Mouse (Mus musculus) limb, embryonic 11.5 days (tissue): ENCODE results near the gene Afdn. TPM values are rescaled to one million over a fixed set of nuclear protein-coding genes. Genes with fewer than 3 reads are reported as not detected.
"Not testable (repeated sequence)": the region's sequence is repeated elsewhere in the genome, so short reads cannot be mapped to it uniquely, and the experiment has no call there.

Source experiments
- ATAC-seq: fragments of 200-750 bp; cut with Nextera tagmentation; 2 replicates; pipeline ENCODE4 v1.8.0; 2017; ENCODE audit warnings: low read depth; ENCODE audit not compliant: insufficient number of reproducible peaks, low FRiP score, low TSS enrichment
- DNase-seq: peaks from one replicate; pipeline ENCODE4 v3.0.0-alpha.2; 2015; ENCODE audit warnings: low spot score
- H3K27ac ChIP-seq: fragments of 300-500 bp; sonication (generic); replicated peaks from 2 replicates; pipeline ENCODE4 v1.5.1; 2014; ENCODE audit warnings: low read depth, mild to moderate bottlenecking, low read length
- H3K27me3 ChIP-seq: fragments of 300-500 bp; sonication (generic); 2 replicates; pipeline ENCODE4 v1.6.1; 2014; ENCODE audit warnings: mild to moderate bottlenecking, low read length, mixed read lengths; ENCODE audit not compliant: control insufficient read depth, insufficient read depth
- H3K36me3 ChIP-seq: fragments of 300-500 bp; sonication (generic); 2 replicates; pipeline ENCODE4 v1.6.1; 2014; ENCODE audit warnings: mild to moderate bottlenecking, low read length, moderate library complexity, mixed read lengths; ENCODE audit not compliant: control insufficient read depth, insufficient read depth
- H3K4me1 ChIP-seq: fragments of 300-500 bp; sonication (generic); 2 replicates; pipeline ENCODE4 v1.6.1; 2014; ENCODE audit warnings: low read length, mixed read lengths; ENCODE audit not compliant: control insufficient read depth, insufficient read depth
- H3K4me2 ChIP-seq: fragments of 300-500 bp; sonication (generic); 2 replicates; pipeline ENCODE4 v1.6.1; 2014; ENCODE audit warnings: low read depth, mild to moderate bottlenecking, moderate library complexity; ENCODE audit not compliant: severe bottlenecking
- H3K4me3 ChIP-seq: fragments of 300-500 bp; sonication (generic); 2 replicates; pipeline ENCODE4 v1.5.1; 2014; ENCODE audit warnings: low read depth, low read length
- H3K9ac ChIP-seq: fragments of 300-500 bp; sonication (generic); 2 replicates; pipeline ENCODE4 v1.6.1; 2014; ENCODE audit warnings: mild to moderate bottlenecking, low read length
- H3K9me3 ChIP-seq: fragments of 300-500 bp; sonication (generic); 2 replicates; pipeline ENCODE4 v1.6.1; 2016; ENCODE audit warnings: low read length; ENCODE audit not compliant: control insufficient read depth
- WGBS: fragments of 180-500 bp; shearing (Covaris S2); extraction: QIAGEN DNeasy Blood & Tissue Kit; methylation state at CpG from one replicate; pipeline ENCODE4 v1.1.7; 2014; 5-methylcytosine and 5-hydroxymethylcytosine counted together
- polyA plus RNA-seq: library from polyadenylated mRNA; unstranded; fragments of >200 nt; fragmentation: Nextera tagmentation; extraction: Ambion mirVana; gene quantifications from 2 replicates; pipeline ENCODE4 v1.2.1, GENCODE M21; 2014

The Afdn gene
- polyA plus RNA-seq, 1 experiment from 2014 or later = 73.7 TPM

- Histone ChIP-seq H3K36me3 (no peaks in the 10 kb centered on the region), H3K9me3 (no peaks in the 10 kb centered on the region), H3K4me3 (no peak overlapping the region), H3K27me3 (no peaks in the 10 kb centered on the region), H3K4me2 (no peak overlapping the region), H3K4me1 (no peaks in the 10 kb centered on the region), H3K9ac (no peak overlapping the region), H3K27ac (no peak overlapping the region)
- WGBS = 98% methylated on average over 1 of the region's 1 CpGs
- ATAC-seq (no peak), DNase-seq (no peak)
Observed at GRCm38 (mm10) chr17:13768531-13768930, 8.2 kb downstream of the Afdn start.

- ATAC-seq = no peak
- WGBS = 97% methylated on average over 3 of the region's 3 CpGs
- no peak overlapping the region for H3K4me2 ChIP-seq
- no peaks in the 10 kb centered on the region for H3K27me3 ChIP-seq
- peak; percentile 27 for DNase-seq
- H3K36me3 ChIP-seq = no peaks in the 10 kb centered on the region
- H3K9me3 ChIP-seq = no peaks in the 10 kb centered on the region
- no peak overlapping the region for H3K4me3 ChIP-seq
- H3K27ac ChIP-seq = no peak overlapping the region
- no peaks in the 10 kb centered on the region for H3K4me1 ChIP-seq
- H3K9ac ChIP-seq = no peak overlapping the region
Observed at GRCm38 (mm10) chr17:13769256-13769655, 8.9 kb downstream of the Afdn start.

GRCm38 (mm10) chr17:13777676-13778075 lies 17.3 kb downstream of the Afdn start:
- Histone ChIP-seq H3K27ac (no peak overlapping the region), H3K36me3 (no peaks in the 10 kb centered on the region), H3K4me3 (no peak overlapping the region), H3K9ac (no peak overlapping the region), H3K27me3 (no peaks in the 10 kb centered on the region), H3K4me2 (no peak overlapping the region), H3K4me1 (no peaks in the 10 kb centered on the region), H3K9me3 (no peaks in the 10 kb centered on the region)
- DNase-seq = no peak
- WGBS = 87% methylated on average over 2 of the region's 2 CpGs
- ATAC-seq = no peak

- DNase-seq (no peak), ATAC-seq (no peak)
- Histone ChIP-seq H3K4me2 (no peak overlapping the region), H3K36me3 (no peaks in the 10 kb centered on the region), H3K9me3 (no peaks in the 10 kb centered on the region), H3K27me3 (no peaks in the 10 kb centered on the region), H3K9ac (no peak overlapping the region), H3K4me3 (no peak overlapping the region), H3K27ac (no peak overlapping the region), H3K4me1 (no peaks in the 10 kb centered on the region)
- whole genome bisulfite sequencing = 93% methylated on average over 1 of the region's 1 CpGs
Observed at GRCm38 (mm10) chr17:13778865-13779264, 18.5 kb downstream of the Afdn start.

GRCm38 (mm10) chr17:13781948-13782347 lies 21.6 kb downstream of the Afdn start:
- WGBS = 93% methylated on average over 5 of the region's 5 CpGs
- H3K9ac ChIP-seq = no peak overlapping the region
- no peaks in the 10 kb centered on the region for H3K4me1 ChIP-seq
- H3K9me3 ChIP-seq = no peaks in the 10 kb centered on the region
- no peak overlapping the region for H3K4me3 ChIP-seq
- H3K27ac ChIP-seq = no peak overlapping the region
- no peak overlapping the region for H3K4me2 ChIP-seq
- H3K36me3 ChIP-seq = no peaks in the 10 kb centered on the region
- ATAC-seq (no peak), DNase-seq (no peak)
- H3K27me3 ChIP-seq = no peaks in the 10 kb centered on the region

GRCm38 (mm10) chr17:13783469-13783868 lies 23.1 kb downstream of the Afdn start:
- no peaks in the 10 kb centered on the region for H3K9me3 ChIP-seq
- WGBS = 91% methylated on average over 1 of the region's 1 CpGs
- no peaks in the 10 kb centered on the region for H3K4me1 ChIP-seq
- no peak overlapping the region for H3K9ac ChIP-seq
- no peaks in the 10 kb centered on the region for H3K27me3 ChIP-seq
- DNase-seq (no peak), ATAC-seq (no peak)
- no peak overlapping the region for H3K4me2 ChIP-seq
- H3K4me3 ChIP-seq = no peak overlapping the region
- H3K27ac ChIP-seq = no peak overlapping the region
- no peaks in the 10 kb centered on the region for H3K36me3 ChIP-seq

GRCm38 (mm10) chr17:13790033-13790432 lies 29.7 kb downstream of the Afdn start:
- not testable (repeated sequence) for H3K27ac ChIP-seq, H3K27me3 ChIP-seq, H3K4me2 ChIP-seq, H3K4me1 ChIP-seq, ATAC-seq, DNase-seq, H3K36me3 ChIP-seq, H3K4me3 ChIP-seq, H3K9me3 ChIP-seq, H3K9ac ChIP-seq
- WGBS = 91% methylated on average over 2 of the region's 2 CpGs

- Histone ChIP-seq H3K9me3 (no peaks in the 10 kb centered on the region), H3K27me3 (no peaks in the 10 kb centered on the region), H3K36me3 (no peaks in the 10 kb centered on the region), H3K9ac (no peak overlapping the region), H3K4me2 (no peak overlapping the region), H3K4me1 (no peaks in the 10 kb centered on the region), H3K4me3 (no peak overlapping the region), H3K27ac (no peak overlapping the region)
- ATAC-seq (no peak), DNase-seq (no peak)
- 66% methylated on average over 1 of the region's 1 CpGs for WGBS
Observed at GRCm38 (mm10) chr17:13797691-13798090, 37.4 kb downstream of the Afdn start.

- no peaks in the 10 kb centered on the region for H3K27me3 ChIP-seq
- 92% methylated on average over 2 of the region's 2 CpGs for WGBS
- no peaks in the 10 kb centered on the region for H3K9me3 ChIP-seq
- H3K27ac ChIP-seq = no peak overlapping the region
- peaks cover under 1% of the 10 kb centered on the region; the same call in 1 of the 2 replicates for H3K36me3 ChIP-seq
- DNase-seq = no peak
- H3K4me3 ChIP-seq = no peak overlapping the region
- no peak for ATAC-seq
- H3K4me1 ChIP-seq = no peaks in the 10 kb centered on the region
- H3K4me2 ChIP-seq = no peak overlapping the region
- no peak overlapping the region for H3K9ac ChIP-seq
Observed at GRCm38 (mm10) chr17:13802836-13803408, 42.6 kb downstream of the Afdn start.
